Mouse (Mus musculus) thymus, adult 2 months (tissue): ENCODE measurements around the gene Kcna4.

ENCODE experiments used
- CTCF ChIP-seq: fragments of 200-500 bp; IDR thresholded peaks from 2 replicates; pipeline ENCODE4 v1.5.1; 2012; ENCODE audit warnings: mild to moderate bottlenecking, control low read depth, low read length, moderate library complexity, borderline replicate concordance; ENCODE audit not compliant: control insufficient read depth, poor library complexity, insufficient read depth; ENCODE audit errors: extremely low read depth
- POLR2A ChIP-seq: fragments of 200-500 bp; IDR thresholded peaks from 2 replicates; pipeline ENCODE4 v1.6.1; 2012; ENCODE audit warnings: mild to moderate bottlenecking, low read length, control low read depth, moderate library complexity; ENCODE audit not compliant: control insufficient read depth, poor library complexity, insufficient read depth; ENCODE audit errors: extremely low read depth

- TF ChIP-seq CTCF (no peak), POLR2A (no peak)
Measured at GRCm38 (mm10) chr2:107294521-107294920, 4.1 kb downstream of the Kcna4 start.
